Mouse (Mus musculus): ENCODE data around the gene Itpr2.
A peak's percentile ranks its signal among the peaks of the same experiment; 100 is the strongest.

The Itpr2 gene

DNA sequence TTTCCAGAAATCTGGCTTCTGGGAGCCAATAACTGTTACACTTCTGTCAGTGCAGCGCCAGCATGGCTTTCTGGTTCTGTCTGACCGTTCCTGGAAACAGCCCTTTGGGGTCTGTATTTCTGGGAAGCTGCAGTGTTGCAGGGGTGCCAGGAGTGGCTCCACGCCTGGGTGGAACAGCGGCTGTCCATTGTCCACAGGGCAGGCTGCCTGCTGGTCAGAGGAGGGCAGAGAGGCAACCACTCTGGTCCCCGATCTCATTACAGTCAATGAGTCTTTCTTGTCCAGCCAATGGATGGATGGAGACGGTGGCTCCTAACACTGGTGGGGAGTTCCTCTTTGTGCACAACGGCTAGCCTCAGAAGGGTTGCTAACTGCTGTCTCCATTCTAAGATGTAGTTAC is 150.2 kb downstream of the Itpr2 start:
- no peak for DNase-seq (ENCODE audit: low read depth, low spot score)

DNA sequence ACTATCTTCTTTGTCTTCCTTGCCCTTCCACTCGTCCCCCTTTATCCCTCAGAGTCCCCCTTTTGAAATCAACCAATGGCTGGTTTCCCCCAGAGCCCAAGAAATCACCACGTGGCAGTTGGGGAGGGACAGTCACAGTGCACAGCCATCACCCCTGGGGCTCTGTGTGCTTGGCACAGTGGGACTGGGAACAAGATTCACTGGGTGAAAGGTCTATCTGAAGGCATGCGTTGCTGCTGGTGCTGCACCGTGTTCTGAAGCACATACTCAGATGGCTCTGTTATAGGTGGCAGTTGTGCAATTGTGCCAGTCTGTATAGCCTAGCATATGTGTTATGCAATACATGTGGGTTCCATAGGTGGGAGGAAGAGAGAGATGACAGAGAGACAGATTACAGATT is 154.5 kb downstream of the Itpr2 start:
- DNase-seq (ENCODE audit: low read depth, low spot score) = no peak

DNA sequence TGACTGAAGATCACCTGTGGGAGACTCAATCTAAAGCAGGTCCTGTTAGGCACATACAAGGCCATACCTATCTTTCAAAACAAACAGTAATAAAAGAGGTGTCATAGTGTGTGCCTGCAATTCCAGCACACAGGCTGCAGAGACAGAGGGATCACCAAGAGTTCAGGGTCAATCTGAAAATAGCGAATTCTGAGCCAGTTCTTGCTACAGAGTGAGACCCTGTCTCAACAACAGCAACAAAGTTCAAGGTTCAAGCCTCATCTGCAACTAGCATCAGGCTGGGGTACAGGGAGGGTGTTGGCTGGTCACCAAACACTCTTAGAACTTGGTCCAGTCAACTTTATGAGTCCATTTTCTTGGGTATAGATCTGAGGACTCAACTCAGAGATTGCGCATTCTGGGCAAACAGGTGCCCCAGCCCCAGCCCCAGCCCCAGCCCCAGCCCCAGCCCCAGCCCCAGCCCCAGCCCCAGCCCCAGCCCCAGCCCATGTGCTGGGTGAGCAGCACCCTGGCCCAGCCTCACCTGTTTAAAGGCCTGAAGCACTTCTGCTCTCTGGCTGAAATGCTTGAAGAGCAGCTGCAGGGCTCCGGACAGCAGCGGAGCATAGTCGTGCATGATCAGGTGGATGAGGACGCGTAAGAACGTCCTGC is 155.4 kb downstream of the Itpr2 start:
- no peak for DNase-seq (ENCODE audit: low read depth, low spot score)

DNA sequence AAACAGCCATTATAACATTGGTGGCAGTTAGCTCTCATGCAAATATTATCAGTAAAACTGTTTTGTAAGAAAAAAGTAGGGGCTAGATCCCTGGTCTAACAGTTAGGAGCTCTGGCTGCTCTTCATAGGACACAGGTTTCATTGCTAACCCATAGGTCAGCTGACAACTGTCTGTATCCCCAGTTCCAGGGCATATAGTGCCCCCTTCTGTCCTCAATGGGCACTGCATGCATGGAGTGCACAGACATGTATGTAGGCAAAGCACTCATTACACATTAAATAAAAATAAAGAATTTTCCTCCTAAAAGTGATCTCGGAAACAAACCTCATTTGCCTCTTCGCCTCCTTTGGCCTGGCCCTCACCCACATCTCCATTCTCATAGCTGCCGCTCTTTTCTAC is 157.3 kb downstream of the Itpr2 start:
- DNase-seq (ENCODE audit: low read depth, low spot score) = peak; percentile 58

DNA sequence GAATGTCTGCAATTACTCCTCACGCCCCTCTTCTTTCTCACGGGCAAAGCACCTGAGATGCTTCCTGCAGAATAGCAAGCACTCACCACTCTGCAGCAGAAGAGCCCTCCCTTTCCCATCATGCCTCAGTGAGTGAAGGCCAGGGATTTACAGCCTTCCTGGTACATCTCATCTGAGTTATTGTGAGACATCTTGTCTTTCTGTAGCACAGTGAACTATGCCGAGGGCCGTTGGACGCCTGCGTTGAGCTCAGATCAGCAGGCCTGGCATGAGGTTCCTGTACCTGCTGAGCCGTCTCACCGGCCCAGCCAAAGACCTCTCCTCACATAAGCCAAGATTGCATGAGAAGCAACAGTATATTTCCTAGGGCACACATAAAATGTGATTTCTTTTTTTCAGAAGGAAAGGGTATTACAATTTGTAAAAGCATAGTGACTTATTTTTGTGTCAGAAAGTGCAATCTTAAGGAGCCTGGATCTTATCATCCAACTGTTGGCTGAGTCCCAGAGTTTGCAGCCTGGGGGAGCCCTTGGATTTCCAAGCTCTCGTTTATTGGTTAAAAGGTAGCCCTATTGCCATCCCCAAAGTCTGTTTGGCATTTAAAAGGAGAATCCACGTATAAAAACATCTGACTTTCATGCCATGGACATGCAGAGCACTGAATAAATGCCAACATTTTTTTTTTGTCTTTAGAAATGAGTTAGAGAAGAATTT is 158.2 kb downstream of the Itpr2 start:
- DNase-seq (ENCODE audit: low read depth, low spot score) = peak; percentile 14

DNA sequence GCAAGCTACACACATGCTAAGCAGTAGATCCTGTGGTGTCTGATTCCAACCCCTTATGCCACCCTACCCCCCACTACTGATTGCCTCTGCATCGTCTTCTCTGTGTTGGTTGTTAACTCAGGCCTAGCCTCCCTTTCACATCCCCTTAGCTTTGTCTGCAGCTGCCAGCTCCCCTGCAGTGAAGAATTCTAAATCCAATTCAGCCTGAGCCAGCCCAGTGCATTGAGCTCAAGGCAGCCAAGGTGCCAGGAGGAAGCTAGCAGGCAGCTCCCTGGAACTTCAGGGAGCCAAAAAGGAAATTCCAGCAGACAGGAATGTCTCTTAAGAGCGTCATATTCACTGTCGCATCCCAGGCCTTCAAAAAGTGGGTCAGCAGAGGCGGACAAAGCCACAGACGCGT is 159.0 kb downstream of the Itpr2 start:
- DNase-seq (ENCODE audit: low read depth, low spot score) = peak; percentile 77

DNA sequence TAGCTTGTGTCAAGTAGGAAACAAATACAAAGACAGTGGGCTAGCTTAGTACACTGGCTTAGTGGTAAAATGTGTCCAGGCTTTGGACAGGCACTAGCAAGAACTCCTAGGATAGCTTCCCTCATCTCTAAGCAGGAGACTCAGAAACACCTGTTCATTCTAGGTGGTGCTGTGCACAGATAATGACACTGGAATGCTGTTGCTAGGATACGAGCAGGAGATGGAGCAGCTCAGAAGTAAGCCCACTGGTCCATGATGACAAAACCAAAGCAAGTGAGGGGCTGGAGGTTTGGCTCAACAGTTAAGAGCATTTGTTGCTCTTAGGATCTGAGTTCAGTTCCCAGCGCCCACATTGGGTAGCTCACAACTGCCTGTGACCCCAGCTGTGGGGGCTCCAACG is 160.1 kb downstream of the Itpr2 start:
- DNase-seq (ENCODE audit: low read depth, low spot score) = peak; percentile 12

DNA sequence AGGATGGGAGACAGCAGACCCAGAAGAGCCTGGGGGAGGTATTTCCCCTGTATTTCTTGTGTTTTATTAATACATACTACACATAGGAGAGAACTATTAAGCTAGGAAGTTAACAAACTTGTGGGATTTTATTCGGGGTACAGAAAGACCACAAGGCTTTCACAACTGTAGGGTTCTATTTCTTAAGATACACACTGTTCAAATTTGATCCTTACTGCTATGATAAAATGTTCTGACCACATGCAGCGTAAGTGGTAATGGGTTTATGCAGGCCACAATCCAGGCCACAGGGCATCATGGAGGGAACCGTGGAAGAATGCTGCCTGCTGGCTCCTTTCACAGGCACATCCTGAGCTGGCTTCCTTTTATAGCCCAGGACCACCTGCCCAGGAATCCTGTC is 160.6 kb downstream of the Itpr2 start:
- no peak for DNase-seq (ENCODE audit: low read depth, low spot score)

DNA sequence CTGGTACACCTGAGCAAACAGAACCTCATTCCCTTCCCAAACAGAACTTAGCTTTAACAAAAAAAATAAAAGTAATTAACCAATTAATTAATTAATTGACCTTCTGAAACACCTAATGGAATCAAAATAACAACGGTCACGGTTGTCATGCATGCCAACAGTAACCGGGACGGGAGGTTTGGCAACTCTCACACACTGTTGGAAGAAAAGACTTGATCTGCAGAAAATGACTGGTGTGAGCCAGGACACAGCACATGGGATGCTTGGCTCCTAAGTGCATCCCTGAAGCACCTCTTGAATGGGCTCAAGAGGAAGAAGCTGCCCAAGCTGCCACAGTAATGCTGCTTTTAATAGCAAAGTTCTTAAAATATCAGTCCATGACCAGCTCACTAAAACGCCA is 161.1 kb downstream of the Itpr2 start:
- no peak for DNase-seq (ENCODE audit: low read depth, low spot score)

DNA sequence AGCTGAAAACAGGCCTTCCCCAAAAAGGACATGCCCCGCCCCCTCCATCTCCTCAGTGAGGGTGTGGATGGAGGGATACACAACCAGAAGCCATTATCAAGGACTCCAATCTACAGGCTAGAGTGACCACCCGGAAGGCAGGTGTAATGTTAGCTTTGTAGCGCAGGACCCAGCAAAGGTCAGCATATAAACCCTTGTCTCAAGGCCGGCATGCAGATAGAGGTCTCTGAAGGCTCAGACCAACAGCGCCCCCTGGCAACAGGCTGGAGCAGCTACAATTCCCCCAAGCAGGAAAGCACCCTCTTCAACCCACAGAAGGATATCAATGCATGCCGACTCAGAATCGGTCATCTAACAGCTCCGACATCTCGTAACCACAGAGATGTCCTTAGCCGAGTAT is 162.2 kb downstream of the Itpr2 start:
- peak; percentile 61 for DNase-seq (ENCODE audit: low read depth, low spot score)

DNA sequence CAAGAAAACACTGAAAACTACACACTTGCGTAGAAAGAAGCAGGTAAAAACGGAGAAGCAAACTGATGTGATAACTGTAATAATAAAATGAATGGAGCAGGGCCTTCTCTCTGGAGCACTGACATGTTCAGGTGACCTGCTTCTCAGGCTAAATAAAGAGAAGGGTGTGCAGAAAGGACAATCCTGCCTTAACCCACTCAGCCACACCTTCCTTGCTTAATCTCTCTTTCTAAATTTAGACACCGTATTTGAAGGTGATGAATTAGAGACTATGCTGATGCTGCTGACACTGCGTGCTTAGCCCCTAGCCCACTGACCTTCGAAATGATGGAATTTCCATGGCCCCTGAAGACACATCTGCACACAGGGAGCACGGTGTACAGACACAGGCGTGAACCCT is 164.8 kb downstream of the Itpr2 start:
- no peak for DNase-seq (ENCODE audit: low read depth, low spot score)

DNA sequence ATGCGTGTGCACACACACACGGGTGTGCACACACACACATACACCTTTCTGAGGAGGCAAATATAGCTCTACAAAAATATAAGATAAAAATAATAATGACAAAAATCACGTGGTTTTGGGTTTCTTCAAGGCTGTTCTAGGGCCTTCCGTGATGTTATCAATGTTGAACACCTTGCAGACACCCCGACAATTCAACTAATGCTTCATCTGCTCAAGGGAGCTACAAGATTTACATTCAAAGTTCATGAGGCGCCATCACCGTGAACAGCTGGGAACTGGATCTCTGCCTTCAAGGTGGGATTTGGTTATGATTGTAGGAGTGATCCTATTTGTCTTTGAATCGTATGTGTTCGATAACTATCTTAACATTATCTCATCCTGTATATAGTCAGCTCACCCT is 166.8 kb downstream of the Itpr2 start:
- no peak for DNase-seq (ENCODE audit: low read depth, low spot score)

DNA sequence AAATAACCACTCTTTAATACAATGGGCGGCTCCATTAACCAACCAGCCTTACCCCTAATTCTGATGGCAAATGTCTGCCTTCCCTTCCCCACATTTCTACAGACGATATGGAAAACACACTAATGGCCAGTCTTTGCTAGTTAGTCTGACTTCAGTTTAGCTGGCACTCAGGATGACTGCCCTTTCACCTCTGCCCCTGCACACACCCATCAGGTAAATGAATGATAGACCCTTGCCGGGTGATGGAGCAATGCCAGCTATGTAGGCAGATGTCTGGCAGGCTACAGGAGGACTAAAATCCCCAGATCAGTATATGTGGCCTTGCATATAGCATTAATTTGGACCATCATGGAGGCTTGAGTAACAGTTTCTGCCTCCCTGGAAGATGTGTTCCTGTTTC is 168.5 kb downstream of the Itpr2 start:
- no peak for DNase-seq (ENCODE audit: low read depth, low spot score)

DNA sequence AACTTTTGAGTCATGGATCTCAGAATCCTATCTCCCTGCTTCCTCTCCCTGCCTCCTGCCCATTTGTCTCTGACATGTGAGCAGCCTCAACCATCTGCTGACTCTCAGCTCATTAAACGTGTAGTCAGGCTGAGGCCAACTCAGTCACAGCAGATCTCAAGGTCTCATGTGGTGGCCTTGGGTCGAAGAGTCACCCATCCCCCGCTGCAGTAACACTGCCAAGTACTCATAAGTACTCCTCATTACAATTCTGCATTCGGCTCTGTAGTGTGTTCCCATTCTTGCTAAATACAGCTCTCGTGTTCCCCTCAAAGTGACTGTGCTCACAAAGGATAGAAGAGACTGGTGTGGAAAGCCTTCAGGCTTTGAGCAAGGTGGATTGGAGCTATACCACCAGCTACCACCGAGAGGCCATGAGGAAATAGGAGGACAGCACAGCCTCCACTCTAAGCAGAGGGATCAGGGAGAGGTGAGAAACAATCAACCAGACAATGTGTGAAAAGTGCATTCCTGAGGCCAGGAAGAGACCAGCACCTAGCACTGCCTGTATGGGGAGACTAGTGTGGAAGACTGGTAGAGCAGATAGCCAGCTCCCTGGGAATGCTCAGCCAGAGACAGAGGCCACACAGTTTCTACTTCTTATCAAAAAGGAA is 170.9 kb downstream of the Itpr2 start:
- peak; percentile 11 for DNase-seq (ENCODE audit: low read depth, low spot score)

DNA sequence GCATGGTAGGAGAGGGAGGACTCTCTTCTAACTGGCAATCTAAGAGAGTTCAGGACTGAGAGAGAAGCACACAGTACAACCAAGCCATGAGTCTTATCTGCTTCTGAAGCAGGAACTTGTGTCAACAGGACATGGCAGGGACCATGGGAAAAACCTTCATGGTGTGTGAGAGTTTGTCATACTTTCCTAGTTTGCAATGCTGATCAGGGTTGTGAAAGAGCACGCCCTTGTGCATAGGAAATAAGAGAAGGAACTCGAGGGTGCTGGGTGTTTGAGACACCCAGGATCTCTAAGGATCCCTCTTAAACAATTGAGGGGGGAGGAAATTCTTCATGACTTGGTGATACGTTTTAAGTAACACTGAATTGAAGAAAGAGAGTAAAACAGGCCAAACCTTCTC is 172.9 kb downstream of the Itpr2 start:
- DNase-seq (ENCODE audit: low read depth, low spot score) = no peak

DNA sequence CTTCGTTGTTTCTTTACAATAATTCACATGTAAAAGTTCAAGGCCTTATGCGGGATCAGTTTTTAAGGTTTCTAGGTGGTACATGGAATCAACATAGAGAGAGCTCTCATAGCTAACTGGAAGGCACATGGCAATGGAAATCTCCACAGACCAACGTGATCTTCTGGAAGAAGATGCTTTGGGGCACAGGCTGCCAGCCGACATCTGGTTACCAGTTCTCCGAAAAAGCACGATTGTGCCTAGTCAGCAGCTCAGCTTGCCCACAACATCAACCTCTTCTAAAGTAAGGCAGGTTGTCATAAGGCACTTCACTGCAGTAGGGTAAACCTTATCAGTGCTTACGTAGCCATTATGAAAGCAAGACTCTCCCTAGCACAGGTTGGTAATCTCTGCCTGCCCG is 175.4 kb downstream of the Itpr2 start:
- no peak for DNase-seq (ENCODE audit: low read depth, low spot score)

DNA sequence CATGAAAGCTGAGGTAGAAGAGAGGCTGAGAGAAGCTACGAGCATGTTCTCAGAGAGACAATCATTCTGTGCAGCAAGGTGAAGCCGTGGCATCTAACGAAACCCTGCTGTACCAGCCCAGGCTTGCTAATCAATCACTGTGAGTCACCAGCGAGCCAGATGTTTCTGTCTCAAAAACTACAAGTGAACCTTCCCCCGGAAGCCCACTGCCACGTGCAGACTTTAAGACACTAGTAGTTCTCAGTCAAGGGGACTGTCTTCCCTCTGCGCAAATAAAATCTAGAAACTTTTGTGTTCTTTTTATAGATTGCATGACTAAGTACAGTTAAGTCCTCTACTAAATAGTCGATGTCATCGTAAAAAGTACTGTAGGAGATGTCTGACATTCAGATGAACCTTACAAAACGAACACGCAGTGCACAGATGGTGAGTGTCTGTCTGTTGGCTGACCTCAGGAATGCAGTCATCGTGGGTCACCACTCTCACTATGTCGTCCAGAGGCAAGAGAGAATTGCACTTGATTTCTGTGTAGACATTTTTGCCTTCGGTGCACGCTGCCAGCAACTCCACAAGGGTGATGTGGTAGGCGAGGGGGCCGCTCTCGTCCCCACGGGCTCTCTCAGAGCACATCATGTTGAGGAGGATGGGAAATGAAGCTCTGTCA is 177.3 kb downstream of the Itpr2 start:
- DNase-seq (ENCODE audit: low read depth, low spot score) = no peak

DNA sequence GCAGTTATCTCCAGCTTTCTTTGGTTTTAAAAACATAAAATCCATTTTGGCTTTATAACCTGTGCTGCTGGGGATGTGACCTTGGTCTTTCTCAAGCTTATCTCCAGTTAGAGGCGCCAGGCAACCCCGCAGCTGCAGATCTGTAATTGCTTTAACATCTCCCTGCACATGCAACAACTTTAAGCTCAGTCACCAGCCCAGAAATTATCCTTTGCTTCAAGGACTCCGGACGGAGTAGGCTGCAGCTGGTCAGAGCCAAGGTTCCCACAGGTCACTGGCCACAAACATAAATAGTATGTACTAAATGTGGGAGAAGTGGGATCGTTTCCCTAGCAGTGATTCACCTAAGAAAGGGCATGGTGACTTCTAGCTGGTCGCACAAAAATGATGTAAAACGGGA is 179.5 kb downstream of the Itpr2 start:
- DNase-seq (ENCODE audit: low read depth, low spot score) = no peak

DNA sequence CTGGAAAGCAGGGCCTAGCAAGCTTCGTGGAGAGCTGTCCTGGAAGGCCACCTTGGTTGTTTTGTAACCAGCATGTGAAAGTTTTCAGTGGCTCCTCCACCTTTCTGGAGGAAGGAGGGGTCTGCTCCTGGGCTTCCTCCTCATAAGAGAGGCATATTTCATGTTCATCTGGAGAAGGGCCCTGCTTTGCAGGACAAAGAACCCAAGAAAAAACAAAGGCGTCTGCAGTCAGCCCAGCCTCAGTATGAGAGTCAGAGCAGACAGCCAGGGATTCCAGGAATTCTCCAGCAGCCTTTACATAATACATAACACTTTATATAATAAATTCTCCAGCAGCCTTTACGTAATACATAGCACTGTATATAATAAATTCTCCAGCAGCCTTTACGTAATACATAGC is 180.1 kb downstream of the Itpr2 start:
- no peak for DNase-seq (ENCODE audit: low read depth, low spot score)

DNA sequence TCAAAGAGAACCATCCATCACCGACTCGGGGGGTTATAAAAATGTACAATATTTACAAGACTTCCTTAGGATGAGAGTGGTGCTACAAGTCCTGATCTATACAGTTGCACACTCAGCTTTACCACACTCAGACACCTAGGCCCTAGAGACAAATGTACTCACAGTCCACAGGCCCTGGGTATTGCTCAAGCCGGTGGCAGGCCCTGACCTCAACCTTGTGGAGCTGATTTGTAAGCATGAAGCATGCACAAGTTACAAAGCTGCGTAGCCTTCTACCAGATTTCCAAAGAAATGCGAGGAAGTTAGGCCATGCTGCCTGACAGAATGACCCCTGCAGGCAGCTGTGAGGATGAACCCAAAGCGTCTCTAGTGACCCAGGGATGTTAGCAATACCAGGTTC is 185.6 kb downstream of the Itpr2 start:
- DNase-seq (ENCODE audit: low read depth, low spot score) = no peak

DNA sequence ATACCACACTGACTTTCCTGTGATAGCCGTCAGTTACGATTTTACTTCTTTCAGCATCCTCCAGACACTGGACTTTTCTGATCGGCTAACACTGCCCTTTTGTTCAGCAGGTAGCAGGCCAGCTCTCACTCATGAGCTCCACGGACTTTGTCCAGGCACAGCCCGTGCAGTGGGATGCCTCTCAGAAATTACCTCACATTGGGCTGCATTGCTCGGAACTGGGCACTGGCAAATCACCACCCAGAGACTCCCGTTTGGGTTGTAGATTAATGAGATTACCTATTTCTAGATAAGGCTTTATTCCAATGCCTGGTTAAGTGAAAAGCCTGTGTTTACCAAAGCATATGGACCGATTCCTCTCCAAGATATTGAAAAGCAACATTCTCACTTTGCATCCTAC is 186.9 kb downstream of the Itpr2 start:
- no peak for DNase-seq (ENCODE audit: low read depth, low spot score)

DNA sequence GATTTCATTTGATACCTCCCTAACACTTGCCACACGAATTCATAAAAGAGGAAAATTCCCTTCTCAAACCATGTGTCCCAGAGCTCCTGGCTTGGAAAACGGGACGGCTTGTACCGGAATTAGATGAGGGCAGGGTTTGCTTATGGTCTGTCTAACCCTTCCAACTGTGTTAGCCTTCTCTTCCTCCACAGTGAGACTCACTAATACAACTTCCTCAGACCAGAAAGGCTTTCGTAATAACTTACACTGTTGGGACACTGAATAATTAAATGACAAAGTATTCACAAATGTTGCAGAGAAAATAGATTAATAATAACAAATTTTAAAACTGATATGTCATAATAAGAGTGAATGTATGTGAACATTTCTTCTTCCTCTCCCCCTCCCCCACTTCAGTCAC is 187.7 kb downstream of the Itpr2 start:
- DNase-seq (ENCODE audit: low read depth, low spot score) = no peak

DNA sequence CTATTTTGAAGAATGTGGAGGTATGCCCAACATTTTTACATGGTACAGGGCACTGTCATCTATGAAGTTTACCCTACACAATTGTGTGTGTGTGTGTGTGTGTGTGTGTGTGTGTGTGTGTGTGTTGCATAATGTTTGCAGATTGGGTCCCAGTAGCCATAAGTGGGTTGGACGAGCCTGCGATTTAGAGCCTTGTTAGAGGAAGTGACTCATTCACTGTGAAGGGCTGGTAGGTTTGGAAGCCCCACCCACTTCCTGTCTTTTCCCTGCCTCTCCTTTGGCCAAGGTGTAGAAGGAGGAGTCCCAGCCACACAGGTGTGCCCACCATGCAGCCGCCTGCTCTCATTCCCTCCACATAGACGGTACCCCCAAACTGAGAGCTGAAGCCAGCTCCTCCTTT is 188.6 kb downstream of the Itpr2 start:
- DNase-seq (ENCODE audit: low read depth, low spot score) = no peak

Data from ES-CJ7 (cell line).